Mouse (Mus musculus) hindbrain, embryonic 10.5 days (tissue): ENCODE data around the gene Msx2. TPM values are rescaled to one million over a fixed set of nuclear protein-coding genes. Genes with fewer than 3 reads are reported as not detected.
A peak's percentile ranks its signal among the peaks of the same experiment; 100 is the strongest.

Experiments
- DNase-seq: peaks from one replicate; pipeline ENCODE4 v3.0.0-alpha.2; 2017; ENCODE audit warnings: low spot score
- H3K27ac ChIP-seq: fragments of 300-500 bp; sonication (generic); 2 replicates; pipeline ENCODE4 v1.5.1; 2016; ENCODE audit warnings: mild to moderate bottlenecking, moderate library complexity
- H3K27me3 ChIP-seq: fragments of 300-500 bp; sonication (generic); 2 replicates; pipeline ENCODE4 v1.6.1; 2016; ENCODE audit warnings: mild to moderate bottlenecking; ENCODE audit not compliant: poor library complexity, insufficient read depth, severe bottlenecking
- H3K36me3 ChIP-seq: fragments of 300-500 bp; sonication (generic); 2 replicates; pipeline ENCODE4 v1.6.1; 2016; ENCODE audit warnings: mild to moderate bottlenecking, moderate library complexity
- H3K4me1 ChIP-seq: fragments of 300-500 bp; sonication (generic); replicated peaks from 2 replicates; pipeline ENCODE4 v1.6.1; 2016; ENCODE audit warnings: mild to moderate bottlenecking
- H3K4me3 ChIP-seq: fragments of 300-500 bp; sonication (generic); 2 replicates; pipeline ENCODE4 v1.5.1; 2016; ENCODE audit warnings: mild to moderate bottlenecking, moderate library complexity
- H3K9me3 ChIP-seq: fragments of 300-500 bp; sonication (generic); 2 replicates; pipeline ENCODE4 v1.6.1; 2016; ENCODE audit warnings: mild to moderate bottlenecking, moderate library complexity
- WGBS: fragments of 180-500 bp; shearing (Covaris S2); methylation state at CpG from one replicate; pipeline ENCODE4 v1.1.7; 2016; 5-methylcytosine and 5-hydroxymethylcytosine counted together
- polyA plus RNA-seq: library from polyadenylated mRNA; unstranded; fragments of >200 nt; fragmentation: Nextera tagmentation; extraction: Ambion mirVana; gene quantifications from 2 replicates; pipeline ENCODE4 v1.2.1, GENCODE M21; 2016

Msx2 gene
- polyA plus RNA-seq, 1 experiment from 2014 or later: 57.9 TPM

DNA sequence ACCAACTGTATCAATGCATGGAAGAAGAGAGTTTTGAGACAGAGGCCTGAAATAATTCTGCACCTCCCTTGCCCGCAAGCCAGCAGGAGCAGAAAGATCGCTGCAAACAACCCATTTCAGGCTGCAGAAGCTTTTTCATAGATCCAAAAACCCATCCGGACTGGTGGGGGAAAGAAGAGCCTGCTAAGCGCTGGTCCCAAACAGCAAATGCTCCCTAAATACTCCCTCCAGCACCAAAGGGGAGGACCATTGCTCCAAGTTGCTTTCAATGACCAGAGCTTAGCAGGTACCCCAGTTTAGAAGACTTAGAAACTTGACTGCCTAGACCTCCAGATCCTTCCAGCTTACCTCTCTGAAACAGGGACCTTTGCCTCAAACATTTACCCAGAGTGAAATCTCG, 1.1 kb upstream of the Msx2 start:
- no peak for DNase-seq
- Histone ChIP-seq H3K9me3 (no peaks in the 10 kb centered on the region), H3K4me3 (no peak overlapping the region), H3K36me3 (no peaks in the 10 kb centered on the region), H3K4me1 (peaks cover 57% of the 10 kb centered on the region), H3K27ac (no peak overlapping the region), H3K27me3 (peaks cover 100% of the 10 kb centered on the region)
- WGBS: 6% methylated on average over 5 of the region's 5 CpGs

DNA sequence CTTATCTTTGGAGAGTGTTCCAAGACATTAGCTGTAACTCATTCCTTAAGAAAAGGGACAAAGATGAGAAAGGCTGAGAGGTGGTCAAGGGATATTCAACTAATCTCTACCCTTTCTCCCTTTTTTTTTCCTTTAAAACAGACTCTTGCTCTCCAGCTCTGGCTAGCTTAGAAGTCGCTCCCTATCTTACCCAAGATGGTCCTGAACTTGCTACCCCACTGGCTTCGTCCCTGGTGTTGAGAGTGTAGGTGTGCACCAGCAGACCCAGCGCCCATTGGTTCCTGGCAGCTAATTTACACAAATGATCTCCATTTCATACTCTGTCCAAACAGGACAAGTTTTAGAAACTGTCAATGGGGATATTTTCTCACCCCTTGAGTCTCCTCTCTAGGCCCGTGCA, 417 bp upstream of the Msx2 start:
- Histone ChIP-seq H3K4me3 (peak overlapping the region; percentile 59), H3K9me3 (no peaks in the 10 kb centered on the region), H3K4me1 (peaks cover 60% of the 10 kb centered on the region), H3K27ac (no peak overlapping the region), H3K36me3 (no peaks in the 10 kb centered on the region), H3K27me3 (peaks cover 100% of the 10 kb centered on the region)
- 9% methylated on average over 4 of the region's 4 CpGs for WGBS
- no peak for DNase-seq

DNA sequence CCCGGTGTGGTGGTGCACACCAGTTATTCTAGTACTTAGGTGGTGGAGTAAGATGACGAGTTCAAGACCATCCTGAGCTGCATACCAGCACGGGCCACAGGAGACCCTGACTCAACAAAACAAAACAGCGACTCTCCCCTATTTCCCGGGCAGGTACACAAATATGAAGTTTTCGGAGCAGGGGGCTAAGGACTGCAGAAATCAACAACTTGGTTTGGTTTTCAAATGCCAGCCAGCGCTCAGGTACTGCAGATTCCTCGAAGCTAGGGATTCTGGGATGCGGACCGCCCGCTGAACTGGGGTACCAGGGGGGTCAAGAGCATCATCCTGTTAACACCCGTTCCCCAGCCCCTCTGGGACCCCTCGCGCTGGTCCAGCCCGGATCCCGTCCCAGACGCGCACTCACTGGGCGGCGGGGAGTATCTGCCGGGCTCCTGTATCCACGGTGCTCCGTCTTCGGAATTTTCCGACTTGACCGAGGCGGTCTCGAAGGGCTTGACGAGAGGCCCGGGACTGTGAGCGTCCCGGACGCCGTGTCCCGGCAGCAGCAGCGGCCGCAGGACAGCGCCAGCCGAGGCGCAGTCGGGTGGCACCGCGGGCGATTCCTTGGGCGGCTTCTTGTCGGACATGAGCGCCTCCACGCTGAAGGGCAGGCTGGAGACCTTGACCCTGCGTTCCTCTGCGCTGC, 804 bp downstream of the Msx2 start:
- Histone ChIP-seq H3K9me3 (no peaks in the 10 kb centered on the region), H3K4me3 (peak overlapping the region; percentile 59), H3K27me3 (peaks cover 100% of the 10 kb centered on the region), H3K27ac (peak overlapping the region; percentile 87), H3K4me1 (peaks cover 65% of the 10 kb centered on the region), H3K36me3 (peaks cover 5% of the 10 kb centered on the region; the same call in 1 of the 2 replicates)
- peak; percentile 28 for DNase-seq
- under 1% methylated on average over 50 of the region's 50 CpGs for WGBS

DNA sequence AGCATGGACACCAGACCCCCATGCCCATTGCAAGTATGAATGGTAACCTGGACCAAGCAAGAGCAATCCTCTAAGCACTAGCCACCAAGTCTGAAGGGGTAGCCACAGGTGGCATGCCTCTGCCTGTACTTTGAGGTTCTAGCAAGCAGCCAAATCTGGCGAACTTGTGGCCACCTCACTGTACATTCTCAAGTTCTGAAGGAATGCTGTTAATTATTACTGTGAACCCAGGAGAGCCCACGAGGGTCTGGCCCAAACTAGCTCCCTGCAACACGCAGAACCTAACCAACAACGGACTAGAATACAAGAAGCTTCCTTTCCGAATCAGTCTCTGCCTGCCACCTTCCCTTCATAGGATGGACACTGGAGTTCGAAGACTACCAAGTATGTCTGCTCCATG, 1.5 kb downstream of the Msx2 start:
- whole genome bisulfite sequencing: 2% methylated on average over 6 of the region's 6 CpGs
- Histone ChIP-seq H3K4me1 (peaks cover 63% of the 10 kb centered on the region), H3K36me3 (peaks cover 5% of the 10 kb centered on the region; the same call in 1 of the 2 replicates), H3K27me3 (peaks cover 100% of the 10 kb centered on the region), H3K9me3 (no peaks in the 10 kb centered on the region), H3K4me3 (peak overlapping the region; percentile 59), H3K27ac (peak overlapping the region; percentile 87)
- DNase-seq: peak; percentile 35

DNA sequence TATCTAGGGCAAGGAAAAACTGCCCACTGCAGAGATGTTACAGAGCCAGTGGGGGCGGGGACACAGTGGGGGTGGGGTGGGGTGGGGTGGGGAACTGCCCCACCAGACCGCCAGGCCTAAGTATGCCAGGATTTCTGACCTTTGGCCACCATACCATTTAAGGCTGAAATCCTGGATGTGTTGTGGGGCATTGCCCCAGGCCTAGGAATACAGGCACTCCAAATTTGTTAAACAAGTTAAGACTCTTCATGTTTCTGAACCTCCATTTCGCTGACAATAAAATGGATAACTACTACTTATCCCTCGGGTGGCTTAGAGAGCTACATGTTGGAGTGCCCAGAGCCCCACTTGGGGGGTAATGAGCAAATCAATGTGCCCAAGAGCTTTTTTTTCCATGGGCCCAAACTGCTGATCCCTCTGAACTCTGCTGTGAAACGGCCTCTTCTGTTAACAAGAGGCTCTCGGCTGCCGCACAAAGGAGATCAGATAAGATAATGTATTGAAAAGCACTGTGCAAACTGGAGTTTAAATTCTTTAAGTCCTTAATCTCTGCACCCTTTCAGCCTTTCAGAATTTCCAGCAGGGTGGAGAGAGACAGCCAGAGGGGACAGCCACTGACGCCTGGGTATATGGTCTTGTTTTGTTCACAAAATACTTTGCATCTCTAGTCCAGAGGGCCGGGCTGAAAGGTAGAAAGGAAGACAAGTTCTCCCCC, 2.3 kb downstream of the Msx2 start:
- peak overlapping the region; percentile 59 for H3K4me3 ChIP-seq
- DNase-seq: no peak
- peak overlapping the region; percentile 87 for H3K27ac ChIP-seq
- H3K9me3 ChIP-seq: no peaks in the 10 kb centered on the region
- 1% methylated on average over 9 of the region's 9 CpGs for WGBS
- peaks cover 5% of the 10 kb centered on the region; the same call in 1 of the 2 replicates for H3K36me3 ChIP-seq
- peaks cover 63% of the 10 kb centered on the region for H3K4me1 ChIP-seq
- H3K27me3 ChIP-seq: peaks cover 100% of the 10 kb centered on the region

DNA sequence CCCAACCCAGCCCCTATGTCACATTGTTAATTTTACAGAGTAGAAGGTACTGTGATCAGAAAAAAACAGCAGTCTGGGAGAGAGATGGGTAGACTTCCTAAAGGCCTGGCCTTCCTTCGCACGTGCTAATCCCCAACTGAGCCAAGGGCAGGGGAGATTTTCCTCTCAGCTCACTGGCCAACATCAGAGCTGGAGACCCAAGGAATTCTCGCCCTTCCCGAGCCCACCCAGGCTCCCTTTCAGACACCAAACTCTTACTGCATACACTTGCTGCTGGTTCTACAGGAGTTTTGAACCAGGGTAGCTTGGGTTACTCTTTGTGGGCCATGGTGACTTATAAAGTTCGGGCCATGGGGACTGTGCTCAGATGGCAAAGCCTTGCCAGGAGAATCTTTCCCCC, 3.1 kb downstream of the Msx2 start:
- no peak for DNase-seq
- peaks cover 63% of the 10 kb centered on the region for H3K4me1 ChIP-seq

DNA sequence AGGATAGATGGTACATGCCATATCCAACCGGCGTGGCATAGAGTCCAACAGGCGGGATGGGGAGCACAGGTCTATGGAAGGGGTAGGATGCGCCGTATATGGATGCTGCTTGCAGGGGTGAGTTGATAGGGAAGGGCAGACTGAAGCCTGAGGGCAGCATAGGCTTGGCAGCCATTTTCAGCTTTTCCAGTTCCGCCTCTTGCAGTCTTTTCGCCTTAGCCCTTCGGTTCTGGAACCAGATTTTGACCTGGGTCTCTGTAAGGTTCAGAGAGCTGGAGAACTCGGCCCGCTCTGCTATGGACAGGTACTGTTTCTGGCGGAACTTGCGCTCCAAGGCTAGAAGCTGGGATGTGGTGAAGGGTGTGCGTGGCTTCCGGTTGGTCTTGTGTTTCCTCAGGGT, 4.7 kb downstream of the Msx2 start:
- Histone ChIP-seq H3K27ac (peak overlapping the region; percentile 36), H3K4me3 (peak overlapping the region; percentile 59), H3K9me3 (no peaks in the 10 kb centered on the region), H3K27me3 (peaks cover 100% of the 10 kb centered on the region), H3K4me1 (peaks cover 79% of the 10 kb centered on the region), H3K36me3 (peaks cover 5% of the 10 kb centered on the region; the same call in 1 of the 2 replicates)
- WGBS: 12% methylated on average over 14 of the region's 14 CpGs
- peak; percentile 36 for DNase-seq

More for the DNA sequence above, 3.1 kb downstream of the Msx2 start:
- WGBS: 8% methylated on average over 5 of the region's 5 CpGs
- Histone ChIP-seq H3K36me3 (peaks cover 5% of the 10 kb centered on the region; the same call in 1 of the 2 replicates), H3K27ac (peak overlapping the region; percentile 87), H3K27me3 (peaks cover 100% of the 10 kb centered on the region), H3K9me3 (no peaks in the 10 kb centered on the region), H3K4me3 (peak overlapping the region; percentile 59)

DNA sequence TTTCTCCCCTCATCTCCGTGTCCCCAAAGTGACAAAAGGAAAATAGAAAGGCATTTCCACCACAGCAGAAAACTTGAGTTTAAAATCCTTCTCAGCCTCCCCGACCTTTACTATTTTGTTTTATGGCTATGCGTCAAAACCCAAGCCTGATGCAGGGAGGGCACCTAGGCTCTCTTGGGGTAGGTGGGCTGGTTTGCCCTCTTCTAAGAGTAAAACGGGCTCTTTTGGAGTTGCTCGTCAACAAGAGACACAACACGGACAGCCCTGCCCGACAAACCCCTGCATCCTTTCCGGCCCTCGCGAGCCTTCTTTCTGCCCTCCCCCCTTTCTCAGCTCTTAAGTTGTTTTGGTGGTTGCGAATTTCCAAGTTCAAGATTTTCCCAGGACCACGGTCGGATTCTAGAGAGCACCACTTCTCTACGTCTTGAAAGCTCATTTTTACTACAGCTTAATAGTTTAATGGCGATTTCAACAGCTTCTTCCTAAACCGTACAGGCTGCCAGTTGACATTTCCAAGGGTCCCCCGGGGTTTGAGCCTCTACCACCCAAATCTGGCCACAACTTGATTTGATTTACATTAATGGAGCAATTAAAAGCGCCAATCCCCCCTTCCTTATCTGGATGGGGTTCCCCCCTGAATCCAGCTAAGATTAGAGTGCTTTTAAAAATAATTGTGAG, 6.5 kb downstream of the Msx2 start:
- Histone ChIP-seq H3K27ac (peak overlapping the region; percentile 89), H3K36me3 (peaks cover 5% of the 10 kb centered on the region; the same call in 1 of the 2 replicates), H3K9me3 (no peaks in the 10 kb centered on the region), H3K4me1 (peaks cover 86% of the 10 kb centered on the region), H3K4me3 (peak overlapping the region; percentile 54), H3K27me3 (peaks cover 100% of the 10 kb centered on the region)
- DNase-seq: peak; percentile 43
- WGBS: 2% methylated on average over 18 of the region's 18 CpGs

DNA sequence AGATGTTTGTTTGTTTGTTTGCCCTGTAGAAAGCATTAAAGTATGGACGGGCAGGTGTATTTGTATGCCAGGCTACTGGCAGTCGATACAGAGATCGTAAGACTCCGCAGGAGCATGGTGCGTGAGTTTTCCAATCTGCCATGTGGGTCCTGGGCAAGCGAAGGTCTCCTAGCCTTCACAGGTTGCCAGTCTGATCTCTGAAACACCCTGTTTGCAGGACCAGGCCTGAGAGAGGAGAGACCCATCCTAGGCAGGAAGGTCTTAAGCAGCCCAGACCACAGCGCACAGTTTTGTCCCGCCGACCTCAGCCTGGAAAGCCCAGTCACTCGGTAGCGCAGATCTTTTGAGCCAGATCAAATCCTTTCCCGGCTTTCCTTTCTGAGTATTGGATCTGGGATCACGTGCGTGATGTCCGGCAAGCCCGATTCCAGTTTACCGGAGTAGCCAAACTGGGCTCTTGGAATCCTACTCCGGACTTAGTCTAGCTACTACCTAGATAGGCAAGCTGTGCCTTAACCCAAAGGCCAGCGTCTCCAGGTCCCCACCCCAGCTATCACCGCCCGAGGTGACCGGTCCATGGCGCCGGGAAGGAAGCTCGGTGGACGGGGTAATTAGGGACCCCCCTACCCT, 7.6 kb downstream of the Msx2 start:
- peak overlapping the region; percentile 89 for H3K27ac ChIP-seq
- peaks cover 84% of the 10 kb centered on the region for H3K4me1 ChIP-seq
- DNase-seq: peak; percentile 69
- H3K4me3 ChIP-seq: peak overlapping the region; percentile 54
- H3K36me3 ChIP-seq: peaks cover 5% of the 10 kb centered on the region; the same call in 1 of the 2 replicates
- H3K9me3 ChIP-seq: no peaks in the 10 kb centered on the region
- H3K27me3 ChIP-seq: peaks cover 100% of the 10 kb centered on the region
- WGBS: under 1% methylated on average over 26 of the region's 26 CpGs

DNA sequence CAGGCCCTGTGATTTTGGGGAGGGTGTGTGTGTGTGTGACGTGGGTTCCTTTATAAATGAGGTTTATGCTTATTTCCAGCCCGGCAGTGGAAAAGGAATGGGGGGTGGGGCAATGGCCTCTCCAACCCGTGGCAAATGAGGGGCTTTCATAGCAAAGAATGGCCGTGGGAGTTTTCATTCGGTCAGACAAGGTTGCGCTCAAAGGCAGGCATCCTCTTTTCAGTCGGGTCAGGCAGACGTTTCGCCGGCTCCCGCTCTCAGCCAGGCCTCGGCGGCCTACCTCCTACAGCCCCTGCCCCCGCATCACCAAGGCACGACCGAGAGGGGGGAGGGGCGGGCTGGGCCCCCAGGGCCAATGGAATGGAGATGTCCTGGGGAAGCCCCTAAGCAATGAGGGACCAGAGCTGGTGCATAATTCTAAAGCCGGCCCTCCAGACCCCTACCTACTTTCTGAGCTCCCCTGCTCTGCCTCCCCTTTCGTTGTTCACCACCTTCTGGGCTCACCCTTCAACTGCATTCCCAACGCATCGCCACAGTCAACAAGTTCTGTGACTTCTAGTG, 8.4 kb downstream of the Msx2 start:
- peaks cover 99% of the 10 kb centered on the region for H3K27me3 ChIP-seq
- H3K27ac ChIP-seq: peak overlapping the region; percentile 89
- under 1% methylated on average over 21 of the region's 21 CpGs for WGBS
- H3K4me3 ChIP-seq: peak overlapping the region; percentile 54
- H3K4me1 ChIP-seq: peaks cover 76% of the 10 kb centered on the region
- peaks cover 5% of the 10 kb centered on the region; the same call in 1 of the 2 replicates for H3K36me3 ChIP-seq
- H3K9me3 ChIP-seq: no peaks in the 10 kb centered on the region
- peak; percentile 86 for DNase-seq

DNA sequence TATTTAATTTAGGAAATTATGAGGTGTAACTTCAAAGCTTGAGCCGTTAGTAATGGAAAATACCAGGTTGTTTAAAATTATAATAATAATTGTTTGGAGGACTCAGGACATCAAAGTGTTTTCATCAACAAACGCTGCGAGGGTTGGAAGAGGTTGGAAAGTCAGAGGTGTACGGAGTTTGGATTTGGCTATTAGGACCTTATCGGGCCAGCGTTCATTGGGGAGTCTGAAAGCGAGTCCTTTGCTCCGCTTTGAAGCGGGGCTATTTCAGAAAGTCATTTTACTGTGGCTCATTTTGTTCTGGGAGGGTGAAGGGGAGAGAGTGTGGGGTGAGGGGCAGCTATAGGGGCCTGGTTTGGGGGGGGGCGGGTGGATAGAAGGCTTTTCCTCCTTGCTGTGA, 8.9 kb downstream of the Msx2 start:
- Histone ChIP-seq H3K27me3 (peaks cover 99% of the 10 kb centered on the region), H3K4me1 (peaks cover 71% of the 10 kb centered on the region), H3K9me3 (no peaks in the 10 kb centered on the region), H3K4me3 (peak overlapping the region; percentile 54), H3K36me3 (peaks cover 5% of the 10 kb centered on the region; the same call in 1 of the 2 replicates), H3K27ac (peak overlapping the region; percentile 89)
- WGBS: 2% methylated on average over 10 of the region's 10 CpGs
- no peak for DNase-seq

DNA sequence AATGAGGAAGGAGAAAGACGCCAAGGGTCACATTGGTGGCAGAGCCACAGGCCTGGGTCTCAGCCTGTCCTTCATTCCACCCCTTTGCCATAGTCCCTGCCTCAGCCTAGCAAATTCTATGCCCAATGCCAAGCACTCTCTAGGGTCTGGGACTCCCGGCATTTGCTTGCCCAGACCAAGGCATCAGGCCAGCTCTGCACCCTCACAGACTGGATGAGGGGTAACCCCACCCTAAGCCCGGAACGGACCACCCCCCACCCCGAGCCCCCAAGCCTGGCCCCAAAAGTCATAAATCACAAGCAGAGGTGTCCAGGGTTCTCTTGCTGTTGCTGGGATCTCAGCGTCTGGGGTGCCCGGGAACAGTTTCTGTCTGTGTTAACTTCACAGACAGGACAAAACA, 9.8 kb downstream of the Msx2 start:
- no peaks in the 10 kb centered on the region for H3K9me3 ChIP-seq
- H3K27ac ChIP-seq: peak overlapping the region; percentile 89
- peak; percentile 53 for DNase-seq
- H3K27me3 ChIP-seq: peaks cover 99% of the 10 kb centered on the region
- peaks cover 2% of the 10 kb centered on the region; the same call in 1 of the 2 replicates for H3K36me3 ChIP-seq
- peak overlapping the region; percentile 54 for H3K4me3 ChIP-seq
- WGBS: 2% methylated on average over 7 of the region's 7 CpGs
- H3K4me1 ChIP-seq: peaks cover 66% of the 10 kb centered on the region
